Mouse (Mus musculus) cerebellum, adult 9-10 months (tissue): ENCODE measurements around the gene Ncoa6.
"Not testable (repeated sequence)": the region's sequence is repeated elsewhere in the genome, so short reads cannot be mapped to it uniquely, and the experiment has no call there.

Experiments
- DNase-seq: peaks from one replicate; pipeline ENCODE4 v3.0.0; 2022

Gene Ncoa6

GRCm38 (mm10) chr2:155473570-155474088 is at the start of gene Ncoa6:
Ncoa6 (minus strand) TSS chr2:155473894.
- peak; percentile 63 for DNase-seq

GRCm38 (mm10) chr2:155518531-155519270 is 45.0 kb upstream of the Ncoa6 start:
- peak; percentile 37 for DNase-seq

- DNase-seq, result peak; percentile 100
Measured at GRCm38 (mm10) chr2:155517455-155518423, 44.0 kb upstream of the Ncoa6 start, which contains the start of the genes Acss2 and Ggt7. Acss2 (plus strand) TSS chr2:155517948. Ggt7 (minus strand) TSS chr2:155518237.

GRCm38 (mm10) chr2:155515941-155516340 is 42.2 kb upstream of the Ncoa6 start:
- DNase-seq, result peak; percentile 93

GRCm38 (mm10) chr2:155514666-155515065 is 41.0 kb upstream of the Ncoa6 start:
- DNase-seq, result peak; percentile 93

- peak; percentile 62 for DNase-seq
Measured at GRCm38 (mm10) chr2:155513543-155513942, 39.8 kb upstream of the Ncoa6 start.

GRCm38 (mm10) chr2:155512479-155512878 is 38.8 kb upstream of the Ncoa6 start:
- DNase-seq, result peak; percentile 89

- DNase-seq, result no peak
Measured at GRCm38 (mm10) chr2:155507721-155508470, 34.2 kb upstream of the Ncoa6 start.

GRCm38 (mm10) chr2:155505811-155506210 is 32.1 kb upstream of the Ncoa6 start:
- DNase-seq, result no peak

GRCm38 (mm10) chr2:155504440-155505355 is 31.0 kb upstream of the Ncoa6 start:
- peak; percentile 73 for DNase-seq

GRCm38 (mm10) chr2:155502596-155502995 is 28.9 kb upstream of the Ncoa6 start:
- no peak for DNase-seq

GRCm38 (mm10) chr2:155490998-155491397 is 17.3 kb upstream of the Ncoa6 start:
- no peak for DNase-seq

- DNase-seq, result peak; percentile 72
Measured at GRCm38 (mm10) chr2:155482021-155482420, 8.3 kb upstream of the Ncoa6 start.

- DNase-seq, result peak; percentile 55
Measured at GRCm38 (mm10) chr2:155472671-155473569, 774 bp downstream of the Ncoa6 start.

GRCm38 (mm10) chr2:155466861-155467260 is 6.8 kb downstream of the Ncoa6 start:
- no peak for DNase-seq

- DNase-seq, result no peak
Measured at GRCm38 (mm10) chr2:155453591-155453990, 20.1 kb downstream of the Ncoa6 start.

- DNase-seq, result no peak
Measured at GRCm38 (mm10) chr2:155451256-155451655, 22.4 kb downstream of the Ncoa6 start.

GRCm38 (mm10) chr2:155447906-155448305 is 25.8 kb downstream of the Ncoa6 start:
- DNase-seq, result not testable (repeated sequence)

GRCm38 (mm10) chr2:155443446-155443845 is 30.2 kb downstream of the Ncoa6 start:
- DNase-seq, result no peak

- DNase-seq, result no peak
Measured at GRCm38 (mm10) chr2:155442916-155443315, 30.8 kb downstream of the Ncoa6 start.
